Mouse (Mus musculus): ENCODE data around the gene Cox6a1. TPM values are rescaled to one million over a fixed set of nuclear protein-coding genes. Genes with fewer than 3 reads are reported as not detected.
"Not testable (repeated sequence)": the region's sequence is repeated elsewhere in the genome, so short reads cannot be mapped to it uniquely, and the experiment has no call there.

Gene Cox6a1
- polyA plus RNA-seq (2012; rRNA removed): 2,268 and 2,327 TPM in 2 replicates

GRCm38 (mm10) chr5:115348546-115349224, at the start of gene Cox6a1:
Gene Cox6a1 (minus strand): TSS chr5:115348981.
- peak within 1 kb of the TSS; percentile 99 for H3K4me3 ChIP-seq (replicated peaks; ENCODE audit: insufficient read depth, low read depth, low read length)
- peaks cover 4% of the 10 kb centered on the region; the same call in 1 of the 2 replicates for H3K4me1 ChIP-seq (ENCODE audit: control insufficient read depth, insufficient read depth, low read length)
- TF ChIP-seq POLR2A (IDR thresholded peaks at IDR 0.05; ENCODE audit: borderline replicate concordance, insufficient read depth, low read length) (peak; percentile 88), CTCF (IDR thresholded peaks at IDR 0.05; ENCODE audit: borderline replicate concordance, insufficient read depth, low read depth, low read length) (no peak)
- under 1% methylated on average over 74 of the region's 74 CpGs for WGBS
- H3K27ac ChIP-seq (ENCODE audit: insufficient read depth, low read length): peak within 1 kb of the TSS; percentile 73
- peak; percentile 99 for DNase-seq
- no peaks in the 10 kb centered on the region for H3K27me3 ChIP-seq (ENCODE audit: control insufficient read depth, insufficient read depth, low read length)

- DNase-seq: peak; percentile 41 to 42
- Histone ChIP-seq H3K27me3 (ENCODE audit: control insufficient read depth, insufficient read depth, low read length) (no peaks in the 10 kb centered on the region; the same call in 1 of the 2 replicates), H3K27ac (ENCODE audit: insufficient read depth, low read length) (no peak overlapping the region), H3K4me1 (ENCODE audit: control insufficient read depth, insufficient read depth, low read length) (no peaks in the 10 kb centered on the region), H3K4me3 (replicated peaks; ENCODE audit: insufficient read depth, low read depth, low read length) (peak overlapping the region; percentile 49)
- WGBS: 5% methylated on average over 48 of the region's 48 CpGs
- TF ChIP-seq POLR2A (IDR thresholded peaks at IDR 0.05; ENCODE audit: borderline replicate concordance, insufficient read depth, low read length) (no peak), CTCF (IDR thresholded peaks at IDR 0.05; ENCODE audit: borderline replicate concordance, insufficient read depth, low read depth, low read length) (no peak)
These were observed 49.3 kb upstream of the Cox6a1 start for GRCm38 (mm10) chr5:115397839-115398780.

GRCm38 (mm10) chr5:115396654-115397053, 47.9 kb upstream of the Cox6a1 start:
- H3K4me1 ChIP-seq (ENCODE audit: control insufficient read depth, insufficient read depth, low read length): no peaks in the 10 kb centered on the region
- H3K4me3 ChIP-seq (replicated peaks; ENCODE audit: insufficient read depth, low read depth, low read length): no peak overlapping the region
- no peaks in the 10 kb centered on the region; the same call in 1 of the 2 replicates for H3K27me3 ChIP-seq (ENCODE audit: control insufficient read depth, insufficient read depth, low read length)
- 54% methylated on average over 11 of the region's 11 CpGs for whole genome bisulfite sequencing
- DNase-seq: no peak
- H3K27ac ChIP-seq (ENCODE audit: insufficient read depth, low read length): no peak overlapping the region
- TF ChIP-seq POLR2A (IDR thresholded peaks at IDR 0.05; ENCODE audit: borderline replicate concordance, insufficient read depth, low read length) (no peak), CTCF (IDR thresholded peaks at IDR 0.05; ENCODE audit: borderline replicate concordance, insufficient read depth, low read depth, low read length) (no peak)

GRCm38 (mm10) chr5:115394836-115395235, 46.1 kb upstream of the Cox6a1 start:
- no peaks in the 10 kb centered on the region for H3K4me1 ChIP-seq (ENCODE audit: control insufficient read depth, insufficient read depth, low read length)
- 43% methylated on average over 10 of the region's 10 CpGs for WGBS
- H3K27ac ChIP-seq (ENCODE audit: insufficient read depth, low read length): no peak overlapping the region
- TF ChIP-seq POLR2A (IDR thresholded peaks at IDR 0.05; ENCODE audit: borderline replicate concordance, insufficient read depth, low read length) (no peak), CTCF (IDR thresholded peaks at IDR 0.05; ENCODE audit: borderline replicate concordance, insufficient read depth, low read depth, low read length) (no peak)
- no peak overlapping the region for H3K4me3 ChIP-seq (replicated peaks; ENCODE audit: insufficient read depth, low read depth, low read length)
- DNase-seq: no peak
- no peaks in the 10 kb centered on the region; the same call in 1 of the 2 replicates for H3K27me3 ChIP-seq (ENCODE audit: control insufficient read depth, insufficient read depth, low read length)

- 15% methylated on average over 8 of the region's 8 CpGs for WGBS
- H3K4me1 ChIP-seq (ENCODE audit: control insufficient read depth, insufficient read depth, low read length): no peaks in the 10 kb centered on the region
- H3K27ac ChIP-seq (ENCODE audit: insufficient read depth, low read length): no peak overlapping the region
- TF ChIP-seq CTCF (IDR thresholded peaks at IDR 0.05; ENCODE audit: borderline replicate concordance, insufficient read depth, low read depth, low read length) (no peak), POLR2A (IDR thresholded peaks at IDR 0.05; ENCODE audit: borderline replicate concordance, insufficient read depth, low read length) (no peak)
- H3K27me3 ChIP-seq (ENCODE audit: control insufficient read depth, insufficient read depth, low read length): no peaks in the 10 kb centered on the region; the same call in 1 of the 2 replicates
- DNase-seq: no peak
- H3K4me3 ChIP-seq (replicated peaks; ENCODE audit: insufficient read depth, low read depth, low read length): no peak overlapping the region
These were observed 45.4 kb upstream of the Cox6a1 start for GRCm38 (mm10) chr5:115394223-115394622.

GRCm38 (mm10) chr5:115392969-115393368, 44.2 kb upstream of the Cox6a1 start:
- H3K27ac ChIP-seq (ENCODE audit: insufficient read depth, low read length): no peak overlapping the region
- H3K27me3 ChIP-seq (ENCODE audit: control insufficient read depth, insufficient read depth, low read length): no peaks in the 10 kb centered on the region
- 93% methylated on average over 1 of the region's 1 CpGs for WGBS
- TF ChIP-seq POLR2A (IDR thresholded peaks at IDR 0.05; ENCODE audit: borderline replicate concordance, insufficient read depth, low read length): no peak
- no peak for TF ChIP-seq CTCF (IDR thresholded peaks at IDR 0.05; ENCODE audit: borderline replicate concordance, insufficient read depth, low read depth, low read length)
- no peaks in the 10 kb centered on the region for H3K4me1 ChIP-seq (ENCODE audit: control insufficient read depth, insufficient read depth, low read length)
- H3K4me3 ChIP-seq (replicated peaks; ENCODE audit: insufficient read depth, low read depth, low read length): no peak overlapping the region
- no peak for DNase-seq

- no peaks in the 10 kb centered on the region for H3K4me1 ChIP-seq (ENCODE audit: control insufficient read depth, insufficient read depth, low read length)
- no peaks in the 10 kb centered on the region for H3K27me3 ChIP-seq (ENCODE audit: control insufficient read depth, insufficient read depth, low read length)
- no peak overlapping the region for H3K4me3 ChIP-seq (replicated peaks; ENCODE audit: insufficient read depth, low read depth, low read length)
- WGBS: 39% methylated on average over 9 of the region's 9 CpGs
- TF ChIP-seq CTCF (IDR thresholded peaks at IDR 0.05; ENCODE audit: borderline replicate concordance, insufficient read depth, low read depth, low read length): no peak
- TF ChIP-seq POLR2A (IDR thresholded peaks at IDR 0.05; ENCODE audit: borderline replicate concordance, insufficient read depth, low read length): no peak
- DNase-seq: no peak
- H3K27ac ChIP-seq (ENCODE audit: insufficient read depth, low read length): no peak overlapping the region
These were observed 43.2 kb upstream of the Cox6a1 start for GRCm38 (mm10) chr5:115391935-115392334.

- H3K4me1 ChIP-seq (ENCODE audit: control insufficient read depth, insufficient read depth, low read length); DNase-seq; H3K27ac ChIP-seq (ENCODE audit: insufficient read depth, low read length); H3K4me3 ChIP-seq (replicated peaks; ENCODE audit: insufficient read depth, low read depth, low read length); H3K27me3 ChIP-seq (ENCODE audit: control insufficient read depth, insufficient read depth, low read length): not testable (repeated sequence)
- WGBS: 86% methylated on average over 2 of the region's 2 CpGs
These were observed 30.1 kb upstream of the Cox6a1 start for GRCm38 (mm10) chr5:115378882-115379281.

Data from cerebellum, adult 2 months (tissue).